Mouse (Mus musculus) liver, postnatal 0 days (tissue): Measurements from ENCODE around the gene Pax4.

Experiments
- CTCF ChIP-seq: sonication (generic); IDR thresholded peaks from 2 replicates; pipeline ENCODE4 v1.5.1; 2016; ENCODE audit warnings: antibody characterized with exemption, low read depth
- EP300 ChIP-seq: IDR thresholded peaks from 2 replicates; pipeline ENCODE4 v1.6.1; 2016; ENCODE audit warnings: antibody characterized with exemption, low read depth, mild to moderate bottlenecking

GRCm38 (mm10) chr6:28482711-28483315 is 33.7 kb upstream of the Pax4 start:
- no peak for TF ChIP-seq EP300
- no peak for TF ChIP-seq CTCF
